16 mouse cellular contexts compared by ENCODE assay signal in the genomic region with DNA sequence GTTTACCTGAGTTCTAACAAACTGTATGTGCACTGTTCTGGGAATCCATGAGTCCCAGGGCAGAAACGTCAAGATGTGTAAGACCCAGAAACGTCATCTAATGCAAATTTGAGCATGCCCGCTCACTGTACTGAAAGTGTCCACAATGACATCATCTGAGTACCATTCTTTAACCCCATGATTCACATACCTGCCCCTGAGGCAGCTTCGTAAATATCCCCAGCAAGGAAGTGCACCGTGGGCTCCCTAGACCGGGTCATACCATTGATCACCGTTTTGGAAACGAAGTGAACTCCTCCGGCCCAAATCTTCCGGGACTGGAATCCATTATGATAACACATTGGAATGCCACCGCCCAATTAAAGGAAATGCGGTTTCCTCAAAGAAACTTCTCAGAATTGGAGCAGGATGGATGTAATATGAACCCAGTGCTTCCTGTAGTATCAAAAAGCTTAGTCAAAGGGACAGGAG. TPM values are rescaled to one million over a fixed set of nuclear protein-coding genes. Genes with fewer than 3 reads are reported as not detected.
DNase-seq lines count a peak whose midpoint lies in the region; ATAC-seq lines count a peak whose summit lies in the region.
"Had no signal": no experiment of that assay in that cellular context is flagged by ENCODE, and none has a peak within 500 bp of the region (broad histone marks: within the 10 kb centered on the region; RNA-seq: fewer than 3 reads in every experiment).

No protein-coding gene starts in this region.

- H3K4me1 ChIP-seq in kidney, embryonic 14.5 days (ENCODE audit: control insufficient read depth, insufficient read depth, low read length): peaks cover 5% of the 10 kb centered on the region; the same call in 1 of the 2 replicates
- peaks cover 7% of the 10 kb centered on the region; the same call in 1 of the 2 replicates for H3K4me1 ChIP-seq in limb, embryonic 10.5 days

- no peaks in the 10 kb centered on the region for H3K9me3 ChIP-seq in kidney, embryonic 14.5 days (ENCODE audit: control insufficient read depth, low read length)
- H3K9me3 ChIP-seq in limb, embryonic 10.5 days (replicated peaks): no peaks in the 10 kb centered on the region
- H3K9me3 ChIP-seq: hindbrain, embryonic 13.5 days had no signal

- 60% methylated on average over 12 of the region's 12 CpGs for WGBS in kidney, embryonic 14.5 days
- 71% methylated on average over 12 of the region's 12 CpGs for WGBS in limb, embryonic 10.5 days

- H3K4me2 ChIP-seq in kidney, embryonic 14.5 days (replicated peaks; ENCODE audit: low read depth, low read length): no peak overlapping the region
- H3K4me2 ChIP-seq: hindbrain, embryonic 13.5 days; liver, embryonic 11.5 days had no signal

- DNase-seq in kidney, adult 18-20 months: no peak
- DNase-seq in CD4-positive helper T cell, adult 2 months (ENCODE audit: low read depth, low spot score): peak; percentile 73
- peak; percentile 34 for DNase-seq in R1 (ENCODE audit: low read depth, low spot score)
- DNase-seq in induced T-regulatory cell, adult 2 months (ENCODE audit: low read depth): peak; percentile 76
- DNase-seq in left cerebral cortex, postnatal 14 days (ENCODE audit: low spot score in 2 of 2): no peak
- DNase-seq in limb, embryonic 10.5 days (ENCODE audit: low spot score): no peak
- DNase-seq in B cell, adult 2 months: no peak
- DNase-seq: forebrain, postnatal 0 days; gastrocnemius, postnatal 10 days; heart, adult 2 months; kidney, adult 8-10 months; lung, postnatal 10 days; thymus, postnatal 25 days had no signal

- ATAC-seq in kidney, embryonic 14.5 days (ENCODE audit: low FRiP score, low TSS enrichment): no peak
- ATAC-seq: forebrain, postnatal 0 days had no signal

- intact Hi-C loops in left cerebral cortex, postnatal 14 days (cut with DNase I): no loop called here

- no peak overlapping the region for H3K9ac ChIP-seq in kidney, embryonic 14.5 days (ENCODE audit: low read depth, low read length)
- H3K9ac ChIP-seq: forebrain, postnatal 0 days; hindbrain, embryonic 13.5 days had no signal

- no peak overlapping the region for H3K4me3 ChIP-seq in kidney, embryonic 14.5 days (ENCODE audit: low read length)
- no peak overlapping the region for H3K4me3 ChIP-seq in limb, embryonic 10.5 days
- H3K4me3 ChIP-seq: heart, adult 2 months; hindbrain, embryonic 13.5 days had no signal

- H3K27ac ChIP-seq in kidney, embryonic 14.5 days (ENCODE audit: low read depth, low read length): 0 out of 2 replicates have a peak overlapping the region, but pooled peaks have one; percentile 25
- H3K27ac ChIP-seq in limb, embryonic 10.5 days: no peak overlapping the region
- H3K27ac ChIP-seq: heart, adult 2 months; hindbrain, embryonic 13.5 days had no signal

- no peaks in the 10 kb centered on the region for H3K27me3 ChIP-seq in kidney, embryonic 14.5 days (ENCODE audit: control insufficient read depth, insufficient read depth, low read length)
- 0 out of 2 replicates have a peak, but pooled peaks cover 4% of the 10 kb centered on the region for H3K27me3 ChIP-seq in limb, embryonic 10.5 days (ENCODE audit: low read depth, poor library complexity, severe bottlenecking)

- H3K36me3 ChIP-seq in kidney, embryonic 14.5 days (ENCODE audit: control insufficient read depth, insufficient read depth, low read length): no peaks in the 10 kb centered on the region
- no peaks in the 10 kb centered on the region for H3K36me3 ChIP-seq in limb, embryonic 10.5 days
- H3K36me3 ChIP-seq: hindbrain, embryonic 13.5 days had no signal

RNA-seq across cellular contexts. Expression of gene Ptpn13, which starts 57.8 kb away (rescaled TPM):
- polyA plus RNA-seq in kidney, embryonic 14.5 days (2014; fragmentation: Nextera tagmentation; extraction: Ambion mirVana): 21.9 and 42.5 TPM in 2 replicates
- 1 to 10 TPM; 8.3 to 9.6 TPM for total RNA-seq in left cerebral cortex, postnatal 14 days (2021)
- polyA plus RNA-seq in limb, embryonic 10.5 days (2016; fragmentation: Nextera tagmentation; extraction: Ambion mirVana): 10.4 and 11.1 TPM in 2 replicates

Comparison
In these comparisons a context has a peak if more than half of its experiments do, and no peak if none do; other contexts are left out.
1. DNase-seq: peak in CD4-positive helper T cell, adult 2 months (single experiment), R1 (single experiment) and induced T-regulatory cell, adult 2 months (single experiment); none in kidney, adult 18-20 months (single experiment), left cerebral cortex, postnatal 14 days (0 of 2), limb, embryonic 10.5 days (single experiment) and B cell, adult 2 months (0 of 2).